Mouse (Mus musculus): ENCODE measurements around the gene Irf4. TPM values are rescaled to one million over a fixed set of nuclear protein-coding genes. Genes with fewer than 3 reads are reported as not detected.

Gene Irf4
- polyA plus RNA-seq (2012), result not detected in 2 replicates

- no peak for TF ChIP-seq GATA1 (IDR thresholded peaks at IDR 0.05; ENCODE audit: low read length)
Observed at GRCm38 (mm10) chr13:30749021-30749556, at the start of gene Irf4. Irf4 (plus strand) TSS chr13:30749226.

- TF ChIP-seq GATA1 (IDR thresholded peaks at IDR 0.05; ENCODE audit: low read length), result no peak
Observed at GRCm38 (mm10) chr13:30702695-30703094, 46.3 kb upstream of the Irf4 start.

GRCm38 (mm10) chr13:30704246-30705095 is 44.6 kb upstream of the Irf4 start:
- TF ChIP-seq GATA1 (IDR thresholded peaks at IDR 0.05; ENCODE audit: low read length), result no peak

GRCm38 (mm10) chr13:30711066-30711465 is 38.0 kb upstream of the Irf4 start:
- no peak for TF ChIP-seq GATA1 (IDR thresholded peaks at IDR 0.05; ENCODE audit: low read length)

GRCm38 (mm10) chr13:30711711-30712110 is 37.3 kb upstream of the Irf4 start:
- TF ChIP-seq GATA1 (IDR thresholded peaks at IDR 0.05; ENCODE audit: low read length), result no peak

- TF ChIP-seq GATA1 (IDR thresholded peaks at IDR 0.05; ENCODE audit: low read length), result no peak
Observed at GRCm38 (mm10) chr13:30712280-30712679, 36.7 kb upstream of the Irf4 start.

GRCm38 (mm10) chr13:30713621-30714020 is 35.4 kb upstream of the Irf4 start:
- no peak for TF ChIP-seq GATA1 (IDR thresholded peaks at IDR 0.05; ENCODE audit: low read length)

GRCm38 (mm10) chr13:30714552-30714951 is 34.5 kb upstream of the Irf4 start:
- no peak for TF ChIP-seq GATA1 (IDR thresholded peaks at IDR 0.05; ENCODE audit: low read length)

- TF ChIP-seq GATA1 (IDR thresholded peaks at IDR 0.05; ENCODE audit: low read length), result no peak
Observed at GRCm38 (mm10) chr13:30715060-30715459, 34.0 kb upstream of the Irf4 start.

GRCm38 (mm10) chr13:30715573-30715972 is 33.5 kb upstream of the Irf4 start:
- TF ChIP-seq GATA1 (IDR thresholded peaks at IDR 0.05; ENCODE audit: low read length), result no peak

- no peak for TF ChIP-seq GATA1 (IDR thresholded peaks at IDR 0.05; ENCODE audit: low read length)
Observed at GRCm38 (mm10) chr13:30716611-30717010, 32.4 kb upstream of the Irf4 start.

GRCm38 (mm10) chr13:30722601-30723000 is 26.4 kb upstream of the Irf4 start:
- no peak for TF ChIP-seq GATA1 (IDR thresholded peaks at IDR 0.05; ENCODE audit: low read length)

GRCm38 (mm10) chr13:30723258-30723657 is 25.8 kb upstream of the Irf4 start:
- TF ChIP-seq GATA1 (IDR thresholded peaks at IDR 0.05; ENCODE audit: low read length), result no peak

- no peak for TF ChIP-seq GATA1 (IDR thresholded peaks at IDR 0.05; ENCODE audit: low read length)
Observed at GRCm38 (mm10) chr13:30723858-30724257, 25.2 kb upstream of the Irf4 start.

- no peak for TF ChIP-seq GATA1 (IDR thresholded peaks at IDR 0.05; ENCODE audit: low read length)
Observed at GRCm38 (mm10) chr13:30724691-30725271, 24.2 kb upstream of the Irf4 start.

- TF ChIP-seq GATA1 (IDR thresholded peaks at IDR 0.05; ENCODE audit: low read length), result no peak
Observed at GRCm38 (mm10) chr13:30726879-30727278, 22.1 kb upstream of the Irf4 start.

- TF ChIP-seq GATA1 (IDR thresholded peaks at IDR 0.05; ENCODE audit: low read length), result no peak
Observed at GRCm38 (mm10) chr13:30728155-30728554, 20.9 kb upstream of the Irf4 start.

Data from G1E-ER4 (cell line).